Mouse (Mus musculus): Measurements from ENCODE around the gene Trnp1.

GRCm38 (mm10) chr4:133506573-133506972, 8.2 kb upstream of the Trnp1 start:
- TF ChIP-seq USF1 (IDR thresholded peaks at IDR 0.05; ENCODE audit: low read depth) (no peak), POLR2AphosphoS2 (IDR thresholded peaks at IDR 0.05; ENCODE audit: insufficient read length, low read depth) (no peak), TCF12 (IDR thresholded peaks at IDR 0.05; ENCODE audit: insufficient read depth, poor library complexity, severe bottlenecking) (no peak)
